Mouse (Mus musculus) testis, adult 2 months (tissue): ENCODE measurements around the gene Csad.

ENCODE experiments used
- CTCF ChIP-seq: fragments of 200-500 bp; IDR thresholded peaks from 2 replicates; pipeline ENCODE4 v1.5.1; 2012; ENCODE audit warnings: low read depth, mild to moderate bottlenecking, inconsistent platforms, low read length, moderate library complexity; ENCODE audit not compliant: control insufficient read depth, insufficient read depth, insufficient replicate concordance
- POLR2A ChIP-seq: fragments of 200-500 bp; IDR thresholded peaks from 2 replicates; pipeline ENCODE4 v1.6.1; 2012; ENCODE audit warnings: low read depth, mild to moderate bottlenecking, inconsistent platforms, low read length, moderate library complexity; ENCODE audit not compliant: control insufficient read depth

DNA sequence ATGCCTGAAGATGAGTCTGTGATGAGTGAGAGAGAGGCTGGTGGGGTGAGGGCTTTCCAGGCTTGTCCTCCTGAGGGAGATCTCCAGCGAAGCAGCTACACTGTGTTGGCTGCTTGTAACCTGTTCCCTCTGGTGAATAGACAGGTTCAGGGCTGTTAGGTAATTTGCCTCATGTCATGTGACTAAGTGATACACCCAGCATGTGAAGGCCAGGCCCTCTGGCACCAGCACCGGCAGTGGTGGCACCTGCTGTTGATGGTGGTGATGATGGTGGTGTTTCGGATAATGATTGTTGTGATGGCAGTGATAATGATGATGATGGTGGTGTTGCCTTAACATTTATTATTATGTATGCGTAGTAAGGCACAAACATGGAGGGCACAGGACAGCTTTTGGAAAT lies 6.3 kb upstream of the Csad start:
- TF ChIP-seq CTCF (no peak), POLR2A (no peak)
